Mouse (Mus musculus) gastrocnemius, adult 18-20 months (tissue): ENCODE data around the gene Psmb5. TPM values are rescaled to one million over a fixed set of nuclear protein-coding genes. Genes with fewer than 3 reads are reported as not detected.

Source experiments
- microRNA-seq: library from miRNA; unstranded; fragments of <30 nt; microRNA quantifications from one replicate; pipeline ENCODE4 v1.2.0, GENCODE M21; 2021
- total RNA-seq, 2 experiments: library from RNA; stranded (reverse); gene quantifications; 2 replicates each; pipeline ENCODE4 v1.2.3; 2021

The Psmb5 gene
- total RNA-seq, 2 experiments from 2014 or later, result 162 to 169 TPM

Small RNA genes within 50 kb of the gene (microRNA-seq; reads per million reads assigned to microRNA genes)
- gene Mir686 (not detected), gene Mir6948 (not detected)

Other genes starting within 250 kb of the Psmb5 start
- under 1 TPM; 0.52 to 0.73 TPM for gene Slc7a7, start 200.2 kb downstream of the Psmb5 start, total RNA-seq
- 100 to 1,000 TPM in 1 of 2 experiments, 10 to 100 TPM in 1; 100.0 to 110 TPM for gene Mrpl52, start 191.1 kb downstream of the Psmb5 start, total RNA-seq
- gene Mmp14, start 186.4 kb downstream of the Psmb5 start, total RNA-seq, result 10 to 100 TPM in 1 of 2 experiments, 1 to 10 TPM in 1; 7.3 to 10.6 TPM
- gene Lrp10, start 153.9 kb downstream of the Psmb5 start, total RNA-seq, result 10 to 100 TPM; 28.5 to 31.2 TPM
- not detected for gene Rem2, start 141.9 kb downstream of the Psmb5 start, total RNA-seq
- 10 to 100 TPM; 29.6 to 32.1 TPM for gene Prmt5, start 100.5 kb downstream of the Psmb5 start, total RNA-seq
- 1 to 10 TPM; 2.5 to 3.0 TPM for gene Haus4, start 63.4 kb downstream of the Psmb5 start, total RNA-seq
- gene Ajuba, start 40.5 kb downstream of the Psmb5 start, total RNA-seq, result 1 to 10 TPM in 1 of 2 experiments, under 1 TPM in 1; 0.91 to 1.6 TPM
- gene 4931414P19Rik, start 12.0 kb downstream of the Psmb5 start, total RNA-seq, result 1 to 10 TPM; 2.6 to 3.9 TPM
- gene Psmb11, start 3.4 kb upstream of the Psmb5 start, total RNA-seq, result not detected
- gene Gm17606, start 22.9 kb upstream of the Psmb5 start, total RNA-seq, result not detected
- gene Cdh24, start 23.3 kb upstream of the Psmb5 start, total RNA-seq, result under 1 TPM; 0.07 to 0.11 TPM
- gene 1700123O20Rik, start 68.2 kb upstream of the Psmb5 start, total RNA-seq, result 10 to 100 TPM in 1 of 2 experiments, 1 to 10 TPM in 1; 7.8 to 10.6 TPM
- gene Acin1, start 68.9 kb upstream of the Psmb5 start, total RNA-seq, result 10 to 100 TPM; 62.6 to 72.6 TPM
- not detected for gene Gm29776, start 80.8 kb upstream of the Psmb5 start, total RNA-seq
- not detected for gene Cebpe, start 94.2 kb upstream of the Psmb5 start, total RNA-seq
- 10 to 100 TPM; 10.7 to 24.4 TPM for gene Slc7a8, start 163.9 kb upstream of the Psmb5 start, total RNA-seq
- gene Rnf212b, start 196.1 kb upstream of the Psmb5 start, total RNA-seq, result 1 to 10 TPM; 3.0 to 4.1 TPM